Mouse (Mus musculus) CD8-positive naive resting alpha-beta T cell, adult 2 months (primary cell): ENCODE measurements at regions not wholly inside any gene's neighbourhood (a gene's known extent, or its start where the extent isn't known, plus 50 kb on each side); places are given as distances from the start of the nearest gene placed in this dataset.

ENCODE experiments used
- DNase-seq, 2 experiments: peaks; one replicate each; pipeline ENCODE4 v3.0.0; 2022; ENCODE audit warnings: low read depth in 2 of 2, low spot score in 2 of 2

GRCm38 (mm10) chr14:99788185-99788584, 489.7 kb downstream of the Klf5 start:
- no peak for DNase-seq

GRCm38 (mm10) chr14:99796293-99796692, 488.2 kb downstream of the Klf12 start:
- no peak for DNase-seq

GRCm38 (mm10) chr14:99806052-99806451, 478.4 kb downstream of the Klf12 start:
- DNase-seq, result no peak

DNA sequence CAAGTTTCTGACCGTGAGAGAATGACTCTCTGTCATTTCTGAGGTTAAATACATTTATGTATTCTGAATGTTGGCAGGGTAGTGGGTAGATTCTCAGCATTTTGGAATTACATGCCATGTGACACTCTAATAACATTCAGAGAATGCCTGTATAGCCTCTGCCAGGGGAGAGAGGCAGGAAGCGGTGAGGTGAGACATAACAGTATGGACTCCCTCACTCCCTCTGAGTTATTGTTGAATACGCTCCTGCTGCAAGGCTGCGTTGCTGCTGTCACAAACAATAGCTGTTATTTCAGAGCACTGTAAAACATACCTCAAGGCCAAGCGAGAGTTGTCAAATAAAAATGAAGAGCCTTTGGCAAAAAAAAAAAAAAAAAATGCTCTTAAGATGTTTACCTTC, 477.9 kb downstream of the Klf12 start:
- no peak for DNase-seq

GRCm38 (mm10) chr14:99812741-99813485, 471.6 kb downstream of the Klf12 start:
- DNase-seq, result no peak
